Mouse (Mus musculus): ENCODE results near the gene Cops7b. TPM values are rescaled to one million over a fixed set of nuclear protein-coding genes. Genes with fewer than 3 reads are reported as not detected.

Gene Cops7b
- polyA plus RNA-seq, 1 experiment: 19.4 TPM

GRCm38 (mm10) chr1:86581692-86582450 is 833 bp upstream of the Cops7b start:
- peak overlapping the region; percentile 35; the same call in 1 of the 2 replicates for H3K27ac ChIP-seq (ENCODE audit: control insufficient read depth, insufficient read depth, low read depth, low read length, poor library complexity)
- H3K4me1 ChIP-seq (ENCODE audit: control insufficient read depth, insufficient read depth, low read length): no peaks in the 10 kb centered on the region; the same call in 1 of the 2 replicates

GRCm38 (mm10) chr1:86583709-86584108 is 1.0 kb downstream of the Cops7b start:
- 64% methylated on average over 2 of the region's 2 CpGs for WGBS
- Histone ChIP-seq H3K4me1 (ENCODE audit: control insufficient read depth, insufficient read depth, low read length) (no peaks in the 10 kb centered on the region; the same call in 1 of the 2 replicates), H3K4me3 (replicated peaks; ENCODE audit: control insufficient read depth, low read depth, low read length) (no peak overlapping the region), H3K27ac (ENCODE audit: control insufficient read depth, insufficient read depth, low read depth, low read length, poor library complexity) (no peak overlapping the region)
- no peak for TF ChIP-seq POLR2A (IDR thresholded peaks at IDR 0.05; ENCODE audit: borderline replicate concordance, control insufficient read depth, low read depth, low read length)
- TF ChIP-seq CTCF (IDR thresholded peaks at IDR 0.05; ENCODE audit: control insufficient read depth, insufficient read depth, low read length): no peak

More at GRCm38 (mm10) chr1:86581692-86582450, 833 bp upstream of the Cops7b start:
- WGBS: 3% methylated on average over 37 of the region's 38 CpGs
- peak overlapping the region; percentile 74 for H3K4me3 ChIP-seq (replicated peaks; ENCODE audit: control insufficient read depth, low read depth, low read length)
- TF ChIP-seq POLR2A (IDR thresholded peaks at IDR 0.05; ENCODE audit: borderline replicate concordance, control insufficient read depth, low read depth, low read length): no peak
- no peak for TF ChIP-seq CTCF (IDR thresholded peaks at IDR 0.05; ENCODE audit: control insufficient read depth, insufficient read depth, low read length)

- peak overlapping the region; percentile 25; the same call in 1 of the 2 replicates for H3K27ac ChIP-seq (ENCODE audit: control insufficient read depth, insufficient read depth, low read depth, low read length, poor library complexity)
- H3K4me1 ChIP-seq (ENCODE audit: control insufficient read depth, insufficient read depth, low read length): no peaks in the 10 kb centered on the region; the same call in 1 of the 2 replicates
- peak overlapping the region; percentile 96 for H3K4me3 ChIP-seq (replicated peaks; ENCODE audit: control insufficient read depth, low read depth, low read length)
- TF ChIP-seq CTCF (IDR thresholded peaks at IDR 0.05; ENCODE audit: control insufficient read depth, insufficient read depth, low read length) (no peak), POLR2A (IDR thresholded peaks at IDR 0.05; ENCODE audit: borderline replicate concordance, control insufficient read depth, low read depth, low read length) (peak; percentile 62; the same call in 1 of the 2 replicates)
- under 1% methylated on average over 26 of the region's 26 CpGs for WGBS
Measured at GRCm38 (mm10) chr1:86586992-86587391, 4.3 kb downstream of the Cops7b start.

DNA sequence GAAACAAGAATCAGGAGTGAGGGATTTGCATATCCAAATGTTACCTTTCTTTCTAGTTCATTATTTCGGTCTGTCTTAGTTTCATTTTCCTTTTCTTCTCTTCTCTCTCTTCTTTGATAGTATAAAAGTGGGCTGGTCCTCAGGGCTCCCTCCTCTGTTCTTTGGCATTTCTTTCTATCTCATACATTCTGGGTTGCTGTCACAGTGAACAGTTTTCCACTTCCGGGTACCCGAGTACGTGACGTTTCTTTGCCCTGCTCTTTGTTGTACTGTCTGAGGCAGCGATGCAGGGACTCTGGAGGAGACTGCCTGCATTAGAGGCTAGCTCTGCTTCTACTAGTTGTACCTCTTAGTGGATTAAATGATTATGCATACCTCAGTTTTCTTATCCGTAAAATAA is 11.8 kb downstream of the Cops7b start:
- no peak overlapping the region for H3K4me3 ChIP-seq (replicated peaks; ENCODE audit: control insufficient read depth, low read depth, low read length)
- 89% methylated on average over 7 of the region's 7 CpGs for WGBS
- H3K4me1 ChIP-seq (ENCODE audit: control insufficient read depth, insufficient read depth, low read length): no peaks in the 10 kb centered on the region
- TF ChIP-seq CTCF (IDR thresholded peaks at IDR 0.05; ENCODE audit: control insufficient read depth, insufficient read depth, low read length): no peak
- no peak for TF ChIP-seq POLR2A (IDR thresholded peaks at IDR 0.05; ENCODE audit: borderline replicate concordance, control insufficient read depth, low read depth, low read length)
- no peak overlapping the region for H3K27ac ChIP-seq (ENCODE audit: control insufficient read depth, insufficient read depth, low read depth, low read length, poor library complexity)

DNA sequence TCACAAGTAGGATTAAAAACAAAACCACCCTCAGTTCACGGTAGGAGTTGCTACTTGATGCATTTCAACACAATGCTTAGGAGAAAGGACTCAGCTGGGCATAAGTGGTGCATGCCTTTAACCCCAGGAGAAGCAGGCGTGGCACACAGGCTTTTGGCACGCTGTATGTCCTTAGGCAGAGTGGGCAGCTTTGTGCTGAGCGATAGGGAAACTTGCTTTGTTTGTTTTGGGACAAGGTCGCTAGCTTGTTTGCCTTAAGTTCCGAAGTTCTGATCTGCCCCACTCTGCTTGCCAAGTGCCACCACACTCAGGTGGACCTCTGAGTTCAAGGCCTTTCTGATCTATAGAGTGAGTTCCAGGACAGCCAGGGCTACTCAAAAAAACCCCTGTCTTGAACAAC is 12.6 kb downstream of the Cops7b start:
- no peak overlapping the region for H3K27ac ChIP-seq (ENCODE audit: control insufficient read depth, insufficient read depth, low read depth, low read length, poor library complexity)
- H3K4me3 ChIP-seq (replicated peaks; ENCODE audit: control insufficient read depth, low read depth, low read length): no peak overlapping the region
- WGBS: 94% methylated on average over 6 of the region's 6 CpGs
- TF ChIP-seq CTCF (IDR thresholded peaks at IDR 0.05; ENCODE audit: control insufficient read depth, insufficient read depth, low read length) (no peak), POLR2A (IDR thresholded peaks at IDR 0.05; ENCODE audit: borderline replicate concordance, control insufficient read depth, low read depth, low read length) (no peak)
- H3K4me1 ChIP-seq (ENCODE audit: control insufficient read depth, insufficient read depth, low read length): no peaks in the 10 kb centered on the region

- Histone ChIP-seq H3K4me3 (replicated peaks; ENCODE audit: control insufficient read depth, low read depth, low read length) (no peak overlapping the region), H3K4me1 (ENCODE audit: control insufficient read depth, insufficient read depth, low read length) (no peaks in the 10 kb centered on the region), H3K27ac (ENCODE audit: control insufficient read depth, insufficient read depth, low read depth, low read length, poor library complexity) (no peak overlapping the region)
- 89% methylated on average over 6 of the region's 6 CpGs for WGBS
- TF ChIP-seq CTCF (IDR thresholded peaks at IDR 0.05; ENCODE audit: control insufficient read depth, insufficient read depth, low read length) (no peak), POLR2A (IDR thresholded peaks at IDR 0.05; ENCODE audit: borderline replicate concordance, control insufficient read depth, low read depth, low read length) (no peak)
Measured at GRCm38 (mm10) chr1:86596512-86596911, 13.8 kb downstream of the Cops7b start.

- H3K4me3 ChIP-seq (replicated peaks; ENCODE audit: control insufficient read depth, low read depth, low read length): no peak overlapping the region
Measured at GRCm38 (mm10) chr1:86598516-86598915, 15.8 kb downstream of the Cops7b start.

DNA sequence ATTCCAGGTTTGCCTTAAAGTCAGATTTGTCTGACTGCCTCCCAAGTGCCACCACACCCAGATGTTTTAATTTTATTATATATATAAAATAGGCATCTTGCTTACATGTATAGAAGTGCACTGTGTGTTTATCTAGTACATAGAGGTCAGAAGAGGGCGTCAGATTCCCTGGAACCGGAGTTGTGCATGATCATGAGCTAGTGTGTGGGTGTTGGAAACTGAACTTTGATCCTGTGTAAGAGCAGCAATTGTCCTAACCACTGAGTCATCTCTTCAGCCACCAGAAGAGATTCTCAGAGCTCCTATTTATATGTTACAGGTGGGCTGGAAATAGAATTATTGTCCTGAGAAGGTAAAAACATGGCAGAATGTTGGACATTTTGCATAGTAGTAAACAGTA is 17.4 kb downstream of the Cops7b start:
- TF ChIP-seq CTCF (IDR thresholded peaks at IDR 0.05; ENCODE audit: control insufficient read depth, insufficient read depth, low read length) (no peak), POLR2A (IDR thresholded peaks at IDR 0.05; ENCODE audit: borderline replicate concordance, control insufficient read depth, low read depth, low read length) (no peak)
- Histone ChIP-seq H3K4me3 (replicated peaks; ENCODE audit: control insufficient read depth, low read depth, low read length) (no peak overlapping the region), H3K4me1 (ENCODE audit: control insufficient read depth, insufficient read depth, low read length) (no peaks in the 10 kb centered on the region), H3K27ac (ENCODE audit: control insufficient read depth, insufficient read depth, low read depth, low read length, poor library complexity) (no peak overlapping the region)
- 90% methylated on average over 2 of the region's 2 CpGs for whole genome bisulfite sequencing

More at GRCm38 (mm10) chr1:86598516-86598915, 15.8 kb downstream of the Cops7b start:
- 62% methylated on average over 3 of the region's 3 CpGs for WGBS
- Histone ChIP-seq H3K27ac (ENCODE audit: control insufficient read depth, insufficient read depth, low read depth, low read length, poor library complexity) (no peak overlapping the region), H3K4me1 (ENCODE audit: control insufficient read depth, insufficient read depth, low read length) (no peaks in the 10 kb centered on the region)
- peak; percentile 29; the same call in 1 of the 2 replicates for TF ChIP-seq CTCF (IDR thresholded peaks at IDR 0.05; ENCODE audit: control insufficient read depth, insufficient read depth, low read length)
- no peak for TF ChIP-seq POLR2A (IDR thresholded peaks at IDR 0.05; ENCODE audit: borderline replicate concordance, control insufficient read depth, low read depth, low read length)
